Mouse (Mus musculus) G1E (cell line): ENCODE results near the gene Nfatc2. TPM values are rescaled to one million over a fixed set of nuclear protein-coding genes. Genes with fewer than 3 reads are reported as not detected.

Source experiments
- ATAC-seq: 2 replicates; pipeline ENCODE4 v1.8.0; 2016; ENCODE audit warnings: mild to moderate bottlenecking; ENCODE audit not compliant: insufficient number of reproducible peaks, poor library complexity, low FRiP score, severe bottlenecking; ENCODE audit errors: extremely low read depth
- DNase-seq: peaks from one replicate; pipeline ENCODE4 v3.0.0; 2012; ENCODE audit warnings: low spot score
- H3K27me3 ChIP-seq: 2 replicates; pipeline ENCODE4 v1.6.1; 2012; ENCODE audit warnings: mild to moderate bottlenecking, low read length, inconsistent platforms; ENCODE audit not compliant: insufficient read depth
- H3K36me3 ChIP-seq: replicated peaks from 2 replicates; pipeline ENCODE3; 2012; ENCODE audit warnings: mild to moderate bottlenecking, inconsistent platforms
- H3K4me1 ChIP-seq: 2 replicates; pipeline ENCODE4 v1.6.1; 2012; ENCODE audit warnings: low read depth, low read length, inconsistent platforms, mixed read lengths; ENCODE audit not compliant: insufficient read depth
- H3K4me3 ChIP-seq: 2 replicates; pipeline ENCODE4 v1.5.1; 2012; ENCODE audit warnings: low read depth, mild to moderate bottlenecking, inconsistent platforms, low read length, moderate library complexity, mixed read lengths
- H3K9me3 ChIP-seq: replicated peaks from 2 replicates; pipeline ENCODE4 v1.6.1; 2012; ENCODE audit warnings: inconsistent platforms
- CTCF ChIP-seq: IDR thresholded peaks from 2 replicates; pipeline ENCODE4 v1.5.1; 2012; ENCODE audit warnings: low read depth, low read length, inconsistent platforms, mixed read lengths
- GATA1 ChIP-seq: IDR thresholded peaks from 2 replicates; pipeline ENCODE4 v1.6.1; 2012; ENCODE audit warnings: borderline replicate concordance, low read length, inconsistent platforms, mixed read lengths
- GATA2 ChIP-seq: IDR thresholded peaks from 2 replicates; pipeline ENCODE4 v1.6.1; 2012; ENCODE audit warnings: low read depth, low read length, inconsistent platforms, borderline replicate concordance
- POLR2AphosphoS5 ChIP-seq: IDR thresholded peaks from 2 replicates; pipeline ENCODE4 v1.6.1; 2012; ENCODE audit warnings: low read depth, low read length, inconsistent platforms; ENCODE audit not compliant: insufficient replicate concordance
- TAL1 ChIP-seq: conservative IDR thresholded peaks from 2 replicates; pipeline ENCODE4 v1.6.1; 2012; ENCODE audit warnings: low read depth, low read length, inconsistent platforms, mixed read lengths
- polyA plus RNA-seq: library from polyadenylated mRNA; stranded (reverse); fragments of >175 nt; gene quantifications from 2 replicates; pipeline ENCODE4 v1.2.3, GENCODE M21; 2012
- total RNA-seq, 2 experiments: library from RNA; stranded (forward) in 1 of 2; stranded (reverse) in 1 of 2; fragments of 200-1000 nt in 1 of 2; fragments of >200 nt in 1 of 2; fragmentation: Nextera tagmentation in 1 of 2; gene quantifications; 2 replicates each; pipeline ENCODE4 v1.2.3; 2014 to 2017

The Nfatc2 gene
- total and polyA plus RNA-seq, 3 experiments, result 0.27 TPM; not detected in 2

DNA sequence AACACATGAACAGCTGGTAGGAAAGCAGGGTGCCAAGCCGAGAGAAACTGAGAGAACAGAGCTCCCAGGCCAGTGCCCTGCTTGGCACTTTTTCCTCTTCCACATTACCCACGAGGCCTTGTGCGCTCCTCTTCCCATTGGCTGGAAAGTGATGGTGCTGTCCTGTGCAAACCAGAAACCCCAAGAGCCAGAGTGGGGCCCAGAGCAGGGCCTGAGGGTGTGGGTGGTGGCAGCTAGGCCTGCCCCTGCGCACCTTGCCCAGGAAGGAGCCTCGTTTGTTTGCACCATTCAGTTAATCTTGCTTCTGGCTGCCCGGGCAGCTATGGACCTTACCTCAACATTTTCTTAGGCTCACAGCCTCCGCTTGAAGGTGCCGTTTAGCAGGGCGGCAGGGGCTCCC is 139.6 kb downstream of the Nfatc2 start:
- H3K36me3 ChIP-seq, result no peaks in the 10 kb centered on the region
- no peak for DNase-seq
- peaks cover 93% of the 10 kb centered on the region for H3K9me3 ChIP-seq
- TF ChIP-seq GATA2, result no peak
- TF ChIP-seq POLR2AphosphoS5, result no peak
- TF ChIP-seq CTCF, result no peak
- no peak for TF ChIP-seq TAL1
- TF ChIP-seq GATA1, result no peak
- no peaks in the 10 kb centered on the region for H3K27me3 ChIP-seq
- no peak for ATAC-seq
- H3K4me3 ChIP-seq, result no peak overlapping the region; the same call in 1 of the 2 replicates
- no peaks in the 10 kb centered on the region for H3K4me1 ChIP-seq

DNA sequence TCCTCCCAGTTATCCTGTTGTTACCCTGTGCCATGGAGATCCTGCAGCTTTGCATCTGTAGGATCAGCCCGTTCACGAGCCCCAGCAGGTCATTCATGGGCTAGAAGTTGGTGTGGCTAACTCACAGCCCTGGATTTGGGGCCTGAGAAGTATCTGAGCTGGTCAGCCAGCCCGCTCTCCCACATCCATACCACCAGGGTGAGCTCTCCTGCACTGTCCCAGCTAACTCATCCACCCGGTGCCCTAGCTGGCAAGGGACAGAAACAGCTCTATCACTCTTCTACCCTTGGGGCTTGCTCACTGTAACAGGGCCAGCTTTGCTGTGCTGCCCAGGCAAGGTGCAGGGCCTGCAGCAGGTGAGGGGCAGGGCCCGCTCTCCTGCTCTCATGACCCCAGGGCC is 141.8 kb downstream of the Nfatc2 start:
- no peaks in the 10 kb centered on the region for H3K4me1 ChIP-seq
- no peaks in the 10 kb centered on the region for H3K36me3 ChIP-seq
- TF ChIP-seq GATA1 (no peak), POLR2AphosphoS5 (no peak), GATA2 (no peak), TAL1 (no peak), CTCF (no peak)
- H3K9me3 ChIP-seq, result peaks cover 98% of the 10 kb centered on the region
- no peak overlapping the region; the same call in 1 of the 2 replicates for H3K4me3 ChIP-seq
- ATAC-seq, result no peak
- DNase-seq, result no peak
- H3K27me3 ChIP-seq, result no peaks in the 10 kb centered on the region

DNA sequence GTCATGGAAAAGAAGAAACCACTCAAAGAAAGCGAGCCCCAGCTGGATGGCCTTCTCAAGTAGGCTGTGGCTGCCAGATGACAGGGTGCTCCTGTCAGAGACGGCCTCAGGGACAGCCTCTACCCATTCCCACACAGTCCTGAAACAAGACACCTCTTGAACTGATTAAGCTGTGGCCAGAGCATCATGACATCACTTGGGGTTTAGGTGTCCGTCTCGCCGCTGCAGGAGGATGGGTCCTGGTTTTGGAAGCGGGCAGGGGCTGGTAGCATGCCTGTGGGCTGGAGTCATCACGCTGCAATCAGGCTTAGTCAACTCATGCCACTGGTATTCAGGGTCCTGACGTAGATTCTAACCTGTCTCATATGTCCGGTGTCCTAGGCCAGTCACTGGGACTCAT is 142.9 kb downstream of the Nfatc2 start:
- no peak for ATAC-seq
- Histone ChIP-seq H3K27me3 (no peaks in the 10 kb centered on the region; the same call in 1 of the 2 replicates), H3K4me3 (no peak overlapping the region), H3K4me1 (no peaks in the 10 kb centered on the region), H3K36me3 (no peaks in the 10 kb centered on the region), H3K9me3 (peaks cover 98% of the 10 kb centered on the region)
- TF ChIP-seq POLR2AphosphoS5, result no peak
- no peak for TF ChIP-seq GATA2
- no peak for TF ChIP-seq TAL1
- no peak for TF ChIP-seq GATA1
- TF ChIP-seq CTCF, result no peak
- no peak for DNase-seq

DNA sequence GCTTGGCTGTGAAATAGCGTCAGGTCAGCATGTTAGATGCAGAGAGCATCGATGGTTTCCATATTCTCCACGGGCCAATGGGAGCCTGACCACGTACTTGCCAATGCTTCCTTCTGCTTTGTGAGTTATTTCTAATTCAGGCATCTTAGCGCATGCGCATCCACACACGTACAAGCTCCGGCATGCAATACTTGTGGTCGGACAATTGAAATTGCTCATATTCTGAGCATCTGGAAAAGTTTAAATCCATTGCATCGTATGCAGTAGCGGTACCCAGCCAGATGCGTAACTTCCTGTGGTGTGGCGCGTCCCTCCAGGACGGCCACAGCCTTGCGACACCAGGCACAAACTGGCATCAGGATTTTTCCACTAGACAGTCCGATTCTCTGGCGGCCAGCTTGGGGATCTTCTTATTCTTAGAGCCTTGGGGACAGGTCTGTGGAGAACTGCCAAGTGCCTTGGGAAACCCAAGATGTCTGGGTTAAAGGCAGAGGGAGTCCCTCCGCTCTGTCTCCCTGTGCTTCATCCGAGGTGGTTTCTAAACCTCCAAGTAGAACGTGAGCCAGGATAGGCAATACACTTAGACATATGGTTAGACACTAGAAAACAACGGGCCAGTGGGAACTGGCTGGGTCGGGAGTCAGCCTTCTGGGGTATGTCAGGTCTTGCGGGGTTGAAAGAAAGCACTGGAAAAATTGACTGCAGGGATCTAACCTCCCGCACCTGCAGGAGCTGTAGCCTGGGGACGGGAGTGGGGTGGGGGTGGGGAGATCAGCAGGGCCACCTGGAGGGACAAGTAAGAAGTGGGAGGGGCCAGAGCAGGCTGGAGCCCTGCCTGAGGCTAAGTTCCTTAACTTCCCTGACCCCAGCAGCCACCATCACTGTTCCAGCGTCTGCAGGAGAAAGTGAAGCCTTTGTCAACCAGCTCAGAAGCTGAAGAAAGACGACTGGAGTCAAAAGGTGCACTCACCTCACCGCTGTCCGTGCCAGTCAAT is 149.4 kb downstream of the Nfatc2 start:
- ATAC-seq, result no peak
- no peaks in the 10 kb centered on the region; the same call in 1 of the 2 replicates for H3K27me3 ChIP-seq
- TF ChIP-seq CTCF (no peak), TAL1 (no peak), GATA2 (no peak), GATA1 (no peak), POLR2AphosphoS5 (no peak)

DNA sequence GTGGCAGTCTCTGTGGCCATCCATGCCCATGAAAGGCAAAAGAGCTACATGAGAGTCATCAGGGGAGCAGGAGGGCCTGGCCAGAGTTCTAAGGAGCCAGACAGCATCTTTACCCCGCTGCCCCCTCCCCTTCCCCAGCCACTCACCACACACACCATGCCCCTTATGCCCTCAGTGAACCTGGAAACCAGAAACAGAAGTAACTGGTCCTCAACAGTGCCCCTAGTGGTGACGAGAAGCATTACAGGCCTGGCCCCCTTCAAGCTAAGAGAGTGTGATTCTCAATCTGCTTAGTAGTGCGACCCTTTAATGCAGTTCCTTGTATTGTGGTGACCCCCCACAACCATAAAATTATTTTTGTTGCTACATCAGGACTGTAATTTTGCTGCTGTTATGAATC is 150.5 kb downstream of the Nfatc2 start:
- DNase-seq, result no peak

More for the DNA sequence above, 149.4 kb downstream of the Nfatc2 start:
- Histone ChIP-seq H3K4me3 (no peak overlapping the region), H3K9me3 (peaks cover 96% of the 10 kb centered on the region), H3K4me1 (no peaks in the 10 kb centered on the region), H3K36me3 (no peaks in the 10 kb centered on the region)
- no peak for DNase-seq

DNA sequence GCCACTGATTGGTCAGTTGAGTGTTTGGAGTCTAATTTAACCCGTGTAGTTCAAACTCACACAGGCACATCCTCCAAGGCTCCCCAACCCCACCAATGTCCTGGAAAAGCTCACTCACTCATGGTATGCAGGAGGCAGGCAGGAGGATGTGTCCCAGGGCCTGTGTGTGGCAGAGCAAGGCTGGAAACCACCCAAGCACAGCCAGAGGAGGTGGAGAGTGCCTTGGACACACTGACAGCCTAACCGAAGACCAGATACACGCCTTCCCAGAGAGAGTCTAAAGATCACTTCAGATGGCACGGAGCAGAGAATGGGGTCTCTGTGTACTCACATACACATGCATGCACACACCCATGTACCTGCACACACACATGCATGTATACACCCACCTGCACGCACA is 153.4 kb downstream of the Nfatc2 start:
- no peaks in the 10 kb centered on the region for H3K27me3 ChIP-seq
- H3K4me3 ChIP-seq, result 0 out of 2 replicates have a peak overlapping the region, but pooled peaks have one; percentile 1
- no peaks in the 10 kb centered on the region for H3K36me3 ChIP-seq
- TF ChIP-seq CTCF, result no peak
- TF ChIP-seq TAL1, result no peak
- TF ChIP-seq POLR2AphosphoS5, result no peak; the same call in 1 of the 2 replicates
- TF ChIP-seq GATA2, result no peak
- TF ChIP-seq GATA1, result no peak
- no peaks in the 10 kb centered on the region for H3K4me1 ChIP-seq
- no peak for ATAC-seq
- no peak for DNase-seq
- peaks cover 89% of the 10 kb centered on the region for H3K9me3 ChIP-seq

More for the DNA sequence above, 150.5 kb downstream of the Nfatc2 start:
- ATAC-seq, result no peak
- H3K9me3 ChIP-seq, result peaks cover 92% of the 10 kb centered on the region
- TF ChIP-seq CTCF (peak; percentile 28; the same call in 1 of the 2 replicates), TAL1 (no peak)
- H3K27me3 ChIP-seq, result no peaks in the 10 kb centered on the region; the same call in 1 of the 2 replicates
- H3K4me3 ChIP-seq, result no peak overlapping the region
- no peaks in the 10 kb centered on the region for H3K36me3 ChIP-seq
- no peaks in the 10 kb centered on the region for H3K4me1 ChIP-seq
